Mouse (Mus musculus) liver, postnatal 0 days (tissue): ENCODE data around the gene Toe1. TPM values are rescaled to one million over a fixed set of nuclear protein-coding genes. Genes with fewer than 3 reads are reported as not detected.
"Not testable (repeated sequence)": the region's sequence is repeated elsewhere in the genome, so short reads cannot be mapped to it uniquely, and the experiment has no call there.

ENCODE experiments used
- ATAC-seq: fragments of 200-750 bp; cut with Nextera tagmentation; 2 replicates; pipeline ENCODE4 v1.8.0; 2017; ENCODE audit warnings: mild to moderate bottlenecking, moderate library complexity
- DNase-seq: peaks from one replicate; pipeline ENCODE4 v3.0.0-alpha.2; 2016
- H3K27ac ChIP-seq: fragments of 300-500 bp; sonication (generic); 2 replicates; pipeline ENCODE4 v1.5.1; 2014; ENCODE audit warnings: antibody characterized with exemption, moderate library complexity, mild to moderate bottlenecking, low read depth
- H3K27me3 ChIP-seq: fragments of 300-500 bp; sonication (generic); 2 replicates; pipeline ENCODE4 v1.6.1; 2014; ENCODE audit warnings: low read length, control low read depth, mixed read lengths; ENCODE audit not compliant: insufficient read depth
- H3K36me3 ChIP-seq: fragments of 300-500 bp; sonication (generic); replicated peaks from 2 replicates; pipeline ENCODE4 v1.6.1; 2014; ENCODE audit warnings: mild to moderate bottlenecking, control low read depth, low read length, moderate library complexity, mixed read lengths; ENCODE audit not compliant: insufficient read depth
- H3K4me1 ChIP-seq: fragments of 300-500 bp; sonication (generic); 2 replicates; pipeline ENCODE4 v1.6.1; 2014; ENCODE audit warnings: antibody characterized with exemption, mild to moderate bottlenecking, control low read depth; ENCODE audit not compliant: insufficient read depth
- H3K4me2 ChIP-seq: fragments of 300-500 bp; sonication (generic); 2 replicates; pipeline ENCODE4 v1.6.1; 2014; ENCODE audit warnings: low read depth, mild to moderate bottlenecking, low read length, moderate library complexity, mixed read lengths
- H3K4me3 ChIP-seq: fragments of 300-500 bp; sonication (generic); 2 replicates; pipeline ENCODE4 v1.5.1; 2014; ENCODE audit warnings: low read depth, low read length
- H3K9ac ChIP-seq: fragments of 300-500 bp; sonication (generic); replicated peaks from 2 replicates; pipeline ENCODE4 v1.6.1; 2014; ENCODE audit warnings: mild to moderate bottlenecking, moderate library complexity
- H3K9me3 ChIP-seq: fragments of 300-500 bp; sonication (generic); 2 replicates; pipeline ENCODE4 v1.6.1; 2016; ENCODE audit warnings: mild to moderate bottlenecking, control low read depth, low read length, mixed read lengths
- CTCF ChIP-seq: sonication (generic); IDR thresholded peaks from 2 replicates; pipeline ENCODE4 v1.5.1; 2016; ENCODE audit warnings: antibody characterized with exemption, low read depth
- EP300 ChIP-seq: IDR thresholded peaks from 2 replicates; pipeline ENCODE4 v1.6.1; 2016; ENCODE audit warnings: antibody characterized with exemption, low read depth, mild to moderate bottlenecking
- WGBS: fragments of 180-500 bp; shearing (Covaris S2); extraction: QIAGEN DNeasy Blood & Tissue Kit; methylation state at CpG from one replicate; pipeline ENCODE4 v1.1.7; 2014; ENCODE audit not compliant: insufficient replicate concordance; 5-methylcytosine and 5-hydroxymethylcytosine counted together
- polyA plus RNA-seq: library from polyadenylated mRNA; unstranded; fragments of >200 nt; fragmentation: Nextera tagmentation; extraction: Ambion mirVana; gene quantifications from 2 replicates; pipeline ENCODE4 v1.2.1, GENCODE M21; 2015

Toe1 gene
- 9.2 and 9.3 TPM in 2 replicates for polyA plus RNA-seq

GRCm38 (mm10) chr4:116807197-116808129, at the start of gene Toe1, which contains the start of gene Mutyh:
Gene Toe1 (minus strand): TSS chr4:116807640.
Gene Mutyh (plus strand): TSS chr4:116807723.
- Histone ChIP-seq H3K9ac (peak within 1 kb of the TSS; percentile 65), H3K4me1 (peaks cover 7% of the 10 kb centered on the region), H3K4me3 (peak within 1 kb of the TSS; percentile 71), H3K9me3 (no peaks in the 10 kb centered on the region), H3K27me3 (no peaks in the 10 kb centered on the region), H3K36me3 (peaks cover 34% of the 10 kb centered on the region), H3K27ac (peak within 1 kb of the TSS; percentile 82), H3K4me2 (peak within 1 kb of the TSS; percentile 84)
- ATAC-seq (peak; percentile 99), DNase-seq (peak; percentile 98)
- TF ChIP-seq EP300 (no peak), CTCF (no peak)
- 1% methylated on average over 58 of the region's 58 CpGs for whole genome bisulfite sequencing

GRCm38 (mm10) chr4:116857203-116857602, 49.8 kb upstream of the Toe1 start:
- ATAC-seq (no peak), DNase-seq (no peak)
- H3K4me2 ChIP-seq = no peak overlapping the region
- WGBS = 82% methylated on average over 10 of the region's 10 CpGs
- no peaks in the 10 kb centered on the region for H3K4me1 ChIP-seq
- no peak overlapping the region for H3K4me3 ChIP-seq
- no peaks in the 10 kb centered on the region for H3K36me3 ChIP-seq
- no peak overlapping the region for H3K27ac ChIP-seq
- TF ChIP-seq CTCF (no peak), EP300 (no peak)
- no peaks in the 10 kb centered on the region; the same call in 1 of the 2 replicates for H3K27me3 ChIP-seq
- no peaks in the 10 kb centered on the region for H3K9me3 ChIP-seq
- H3K9ac ChIP-seq = no peak overlapping the region

- ATAC-seq (no peak), DNase-seq (no peak)
- Histone ChIP-seq H3K27me3 (no peaks in the 10 kb centered on the region; the same call in 1 of the 2 replicates), H3K9ac (no peak overlapping the region), H3K27ac (no peak overlapping the region), H3K4me2 (no peak overlapping the region), H3K9me3 (no peaks in the 10 kb centered on the region), H3K4me1 (no peaks in the 10 kb centered on the region), H3K4me3 (no peak overlapping the region), H3K36me3 (no peaks in the 10 kb centered on the region)
- TF ChIP-seq CTCF (no peak), EP300 (no peak)
- WGBS = 27% methylated on average over 2 of the region's 2 CpGs
These were observed 46.8 kb upstream of the Toe1 start for GRCm38 (mm10) chr4:116854286-116854685.

GRCm38 (mm10) chr4:116849901-116850300, 42.5 kb upstream of the Toe1 start:
- no peaks in the 10 kb centered on the region; the same call in 1 of the 2 replicates for H3K27me3 ChIP-seq
- no peak for ATAC-seq
- H3K27ac ChIP-seq = no peak overlapping the region
- TF ChIP-seq EP300 (no peak), CTCF (no peak)
- no peaks in the 10 kb centered on the region for H3K36me3 ChIP-seq
- no peaks in the 10 kb centered on the region for H3K9me3 ChIP-seq
- no peak overlapping the region for H3K4me2 ChIP-seq
- WGBS = 80% methylated on average over 3 of the region's 3 CpGs
- H3K4me1 ChIP-seq = no peaks in the 10 kb centered on the region
- H3K4me3 ChIP-seq = no peak overlapping the region
- DNase-seq = no peak
- no peak overlapping the region for H3K9ac ChIP-seq

GRCm38 (mm10) chr4:116844324-116844723, 36.9 kb upstream of the Toe1 start:
- no peaks in the 10 kb centered on the region for H3K27me3 ChIP-seq
- 87% methylated on average over 3 of the region's 3 CpGs for WGBS
- H3K9ac ChIP-seq = no peak overlapping the region
- DNase-seq (no peak), ATAC-seq (no peak)
- peaks cover 3% of the 10 kb centered on the region; the same call in 1 of the 2 replicates for H3K9me3 ChIP-seq
- no peaks in the 10 kb centered on the region for H3K36me3 ChIP-seq
- no peak overlapping the region for H3K4me2 ChIP-seq
- H3K4me3 ChIP-seq = no peak overlapping the region
- no peak overlapping the region for H3K27ac ChIP-seq
- H3K4me1 ChIP-seq = no peaks in the 10 kb centered on the region
- TF ChIP-seq EP300 (no peak), CTCF (no peak)

GRCm38 (mm10) chr4:116840841-116841240, 33.4 kb upstream of the Toe1 start:
- ATAC-seq = no peak
- Histone ChIP-seq H3K4me2 (no peak overlapping the region), H3K9ac (no peak overlapping the region), H3K9me3 (peaks cover 3% of the 10 kb centered on the region; the same call in 1 of the 2 replicates), H3K36me3 (no peaks in the 10 kb centered on the region), H3K27ac (no peak overlapping the region), H3K4me1 (no peaks in the 10 kb centered on the region), H3K4me3 (no peak overlapping the region), H3K27me3 (no peaks in the 10 kb centered on the region)
- TF ChIP-seq EP300 (no peak), CTCF (no peak)
- WGBS = 80% methylated on average over 6 of the region's 6 CpGs
- DNase-seq = no peak

GRCm38 (mm10) chr4:116840096-116840495, 32.7 kb upstream of the Toe1 start:
- ATAC-seq = not testable (repeated sequence)

More at GRCm38 (mm10) chr4:116840096-116840495, 32.7 kb upstream of the Toe1 start:
- not testable (repeated sequence) for H3K27ac ChIP-seq, H3K36me3 ChIP-seq, DNase-seq, H3K9ac ChIP-seq, H3K4me1 ChIP-seq, H3K27me3 ChIP-seq, H3K4me3 ChIP-seq, H3K9me3 ChIP-seq, H3K4me2 ChIP-seq
- WGBS = 33% methylated on average over 19 of the region's 29 CpGs
